Mouse (Mus musculus): ENCODE measurements at regions not wholly inside any gene's neighbourhood (a gene's known extent, or its start where the extent isn't known, plus 50 kb on each side); places are given as distances from the start of the nearest gene placed in this dataset.

GRCm38 (mm10) chr10:117579210-117579609 lies 50.1 kb upstream of the Cpm start:
- Histone ChIP-seq H3K4me3 (no peak overlapping the region), H3K27ac (no peak overlapping the region), H3K9me3 (no peaks in the 10 kb centered on the region), H3K4me1 (peaks cover 8% of the 10 kb centered on the region), H3K36me3 (no peaks in the 10 kb centered on the region), H3K4me2 (no peak overlapping the region), H3K9ac (no peak overlapping the region), H3K27me3 (no peaks in the 10 kb centered on the region)
- ATAC-seq (ENCODE audit: insufficient number of reproducible peaks, low FRiP score, low TSS enrichment, low read depth) = no peak
- 66% methylated on average over 3 of the region's 3 CpGs for WGBS

GRCm38 (mm10) chr10:117578696-117579146 lies 50.6 kb upstream of the Cpm start:
- 87% methylated on average over 4 of the region's 4 CpGs for WGBS

GRCm38 (mm10) chr10:117577970-117578695 lies 51.2 kb upstream of the Cpm start:
- H3K4me3 ChIP-seq = no peak overlapping the region
- H3K4me1 ChIP-seq = no peaks in the 10 kb centered on the region
- H3K36me3 ChIP-seq = no peaks in the 10 kb centered on the region
- no peak overlapping the region for H3K27ac ChIP-seq
- H3K9me3 ChIP-seq = no peaks in the 10 kb centered on the region
- 84% methylated on average over 4 of the region's 4 CpGs for WGBS
- H3K27me3 ChIP-seq = no peaks in the 10 kb centered on the region
- no peak overlapping the region for H3K9ac ChIP-seq
- no peak overlapping the region for H3K4me2 ChIP-seq
- no peak for ATAC-seq (ENCODE audit: insufficient number of reproducible peaks, low FRiP score, low TSS enrichment, low read depth)

More at GRCm38 (mm10) chr10:117578696-117579146, 50.6 kb upstream of the Cpm start:
- Histone ChIP-seq H3K9ac (no peak overlapping the region), H3K4me2 (no peak overlapping the region), H3K4me3 (no peak overlapping the region), H3K27ac (no peak overlapping the region), H3K27me3 (no peaks in the 10 kb centered on the region), H3K36me3 (no peaks in the 10 kb centered on the region), H3K4me1 (peaks cover 5% of the 10 kb centered on the region), H3K9me3 (no peaks in the 10 kb centered on the region)
- no peak for ATAC-seq (ENCODE audit: insufficient number of reproducible peaks, low FRiP score, low TSS enrichment, low read depth)

- WGBS = 91% methylated on average over 8 of the region's 8 CpGs
- H3K4me3 ChIP-seq = no peak overlapping the region
- H3K27me3 ChIP-seq = 0 out of 2 replicates have a peak, but pooled peaks cover 1% of the 10 kb centered on the region
- H3K36me3 ChIP-seq = no peaks in the 10 kb centered on the region
- H3K9ac ChIP-seq = no peak overlapping the region
- peaks cover 5% of the 10 kb centered on the region for H3K4me1 ChIP-seq
- H3K9me3 ChIP-seq = no peaks in the 10 kb centered on the region
- no peak for ATAC-seq (ENCODE audit: insufficient number of reproducible peaks, low FRiP score, low TSS enrichment, low read depth)
- H3K4me2 ChIP-seq = no peak overlapping the region
- H3K27ac ChIP-seq = no peak overlapping the region
These were observed 52.2 kb upstream of the Cpm start for GRCm38 (mm10) chr10:117576881-117577730.

- Histone ChIP-seq H3K4me3 (no peak overlapping the region), H3K27ac (no peak overlapping the region), H3K36me3 (no peaks in the 10 kb centered on the region), H3K4me1 (peaks cover 13% of the 10 kb centered on the region), H3K9me3 (no peaks in the 10 kb centered on the region), H3K27me3 (0 out of 2 replicates have a peak, but pooled peaks cover 3% of the 10 kb centered on the region), H3K4me2 (no peak overlapping the region), H3K9ac (no peak overlapping the region)
- no peak for ATAC-seq (ENCODE audit: insufficient number of reproducible peaks, low FRiP score, low TSS enrichment, low read depth)
- 74% methylated on average over 10 of the region's 10 CpGs for WGBS
These were observed 53.0 kb upstream of the Cpm start for GRCm38 (mm10) chr10:117576154-117576859.

- Histone ChIP-seq H3K9ac (no peak overlapping the region), H3K4me3 (no peak overlapping the region), H3K27ac (no peak overlapping the region), H3K9me3 (no peaks in the 10 kb centered on the region), H3K27me3 (0 out of 2 replicates have a peak, but pooled peaks cover 3% of the 10 kb centered on the region), H3K36me3 (no peaks in the 10 kb centered on the region), H3K4me2 (no peak overlapping the region), H3K4me1 (peaks cover 20% of the 10 kb centered on the region)
- no peak for ATAC-seq (ENCODE audit: insufficient number of reproducible peaks, low FRiP score, low TSS enrichment, low read depth)
- WGBS = 55% methylated on average over 14 of the region's 14 CpGs
These were observed 53.7 kb upstream of the Cpm start for GRCm38 (mm10) chr10:117575404-117576153.

GRCm38 (mm10) chr10:117574915-117575314 lies 54.4 kb upstream of the Cpm start:
- WGBS = 73% methylated on average over 3 of the region's 3 CpGs
- Histone ChIP-seq H3K27ac (no peak overlapping the region), H3K9me3 (no peaks in the 10 kb centered on the region), H3K4me1 (peaks cover 20% of the 10 kb centered on the region), H3K27me3 (0 out of 2 replicates have a peak, but pooled peaks cover 3% of the 10 kb centered on the region), H3K9ac (no peak overlapping the region), H3K36me3 (no peaks in the 10 kb centered on the region), H3K4me2 (no peak overlapping the region), H3K4me3 (no peak overlapping the region)
- no peak for ATAC-seq (ENCODE audit: insufficient number of reproducible peaks, low FRiP score, low TSS enrichment, low read depth)

- WGBS = 91% methylated on average over 6 of the region's 6 CpGs
- Histone ChIP-seq H3K4me2 (no peak overlapping the region), H3K4me1 (peaks cover 20% of the 10 kb centered on the region), H3K36me3 (no peaks in the 10 kb centered on the region), H3K27ac (no peak overlapping the region), H3K9ac (no peak overlapping the region), H3K27me3 (0 out of 2 replicates have a peak, but pooled peaks cover 3% of the 10 kb centered on the region), H3K4me3 (no peak overlapping the region), H3K9me3 (no peaks in the 10 kb centered on the region)
- no peak for ATAC-seq (ENCODE audit: insufficient number of reproducible peaks, low FRiP score, low TSS enrichment, low read depth)
These were observed 55.1 kb upstream of the Cpm start for GRCm38 (mm10) chr10:117574056-117574727.

- H3K9ac ChIP-seq = no peak overlapping the region
- ATAC-seq (ENCODE audit: insufficient number of reproducible peaks, low FRiP score, low TSS enrichment, low read depth) = no peak
- WGBS = 84% methylated on average over 3 of the region's 3 CpGs
- H3K36me3 ChIP-seq = no peaks in the 10 kb centered on the region
- H3K27ac ChIP-seq = no peak overlapping the region
- H3K27me3 ChIP-seq = 0 out of 2 replicates have a peak, but pooled peaks cover 3% of the 10 kb centered on the region
- H3K4me1 ChIP-seq = peaks cover 20% of the 10 kb centered on the region
- H3K9me3 ChIP-seq = no peaks in the 10 kb centered on the region
- H3K4me3 ChIP-seq = no peak overlapping the region
- no peak overlapping the region for H3K4me2 ChIP-seq
These were observed 55.8 kb upstream of the Cpm start for GRCm38 (mm10) chr10:117573596-117573850.

- WGBS = 58% methylated on average over 13 of the region's 13 CpGs
- Histone ChIP-seq H3K4me3 (no peak overlapping the region), H3K4me1 (peaks cover 20% of the 10 kb centered on the region), H3K4me2 (no peak overlapping the region), H3K9me3 (no peaks in the 10 kb centered on the region), H3K36me3 (no peaks in the 10 kb centered on the region), H3K9ac (no peak overlapping the region), H3K27ac (no peak overlapping the region), H3K27me3 (0 out of 2 replicates have a peak, but pooled peaks cover 3% of the 10 kb centered on the region)
- no peak for ATAC-seq (ENCODE audit: insufficient number of reproducible peaks, low FRiP score, low TSS enrichment, low read depth)
These were observed 56.3 kb upstream of the Cpm start for GRCm38 (mm10) chr10:117572746-117573595.
